Mouse (Mus musculus) CH12.LX (cell line): Measurements from ENCODE around the gene Parm1. TPM values are rescaled to one million over a fixed set of nuclear protein-coding genes. Genes with fewer than 3 reads are reported as not detected.

Experiments used
- DNase-seq: peaks from one replicate; pipeline ENCODE4 v3.0.0-alpha.2; 2013; ENCODE audit errors: extremely low read depth
- H3K27ac ChIP-seq: 2 replicates; pipeline ENCODE4 v1.5.1; 2012; ENCODE audit warnings: low read depth, mild to moderate bottlenecking, control low read depth, moderate library complexity; ENCODE audit not compliant: insufficient read depth
- H3K27me3 ChIP-seq: replicated peaks from 2 replicates; pipeline ENCODE3; 2012; ENCODE audit warnings: inconsistent platforms
- H3K36me3 ChIP-seq, 2 experiments: replicated peaks in 1 of 2; 2 replicates each; pipeline versions ENCODE3 to v1.6.1; 2012; ENCODE audit warnings: inconsistent platforms in 1 of 2, low read length in 1 of 2, mild to moderate bottlenecking in 1 of 2, mixed read lengths in 1 of 2, moderate library complexity in 1 of 2; ENCODE audit not compliant: control insufficient read depth in 1 of 2, insufficient read depth in 1 of 2
- H3K4me1 ChIP-seq, 2 experiments: 2 replicates each; pipeline ENCODE4 v1.6.1; 2012; ENCODE audit warnings: inconsistent platforms in 1 of 2, moderate library complexity in 1 of 2; ENCODE audit not compliant: insufficient read depth in 2 of 2, control insufficient read depth in 1 of 2
- H3K4me2 ChIP-seq: 2 replicates; pipeline ENCODE4 v1.6.1; 2012; ENCODE audit warnings: low read depth, mild to moderate bottlenecking, control low read depth; ENCODE audit not compliant: poor library complexity, insufficient read depth, severe bottlenecking
- H3K4me3 ChIP-seq, 3 experiments: fragments of 150-350 bp in 1 of 3; sonication (generic) in 1 of 3; replicated peaks in 1 of 3; 2 replicates each; pipeline versions ENCODE3 to v1.5.1; 2011 to 2012; ENCODE audit warnings: low read depth in 2 of 3, low read length in 2 of 3, mild to moderate bottlenecking in 2 of 3, moderate library complexity in 2 of 3, control low read depth in 1 of 3, improper control_type of control experiment in 1 of 3, inconsistent platforms in 1 of 3, mixed read lengths in 1 of 3; ENCODE audit not compliant: poor library complexity in 1 of 3
- H3K79me2 ChIP-seq: replicated peaks from 2 replicates; pipeline ENCODE4 v1.6.1; 2012; ENCODE audit warnings: mild to moderate bottlenecking, moderate library complexity; ENCODE audit not compliant: control insufficient read depth, poor library complexity, insufficient read depth, severe bottlenecking; ENCODE audit errors: extremely low read depth
- H3K9ac ChIP-seq: 2 replicates; pipeline ENCODE4 v1.6.1; 2012; ENCODE audit warnings: low read depth, mild to moderate bottlenecking, control low read depth, moderate library complexity; ENCODE audit not compliant: insufficient read depth
- H3K9me3 ChIP-seq: replicated peaks from 2 replicates; pipeline ENCODE3; 2012; ENCODE audit warnings: low read length, inconsistent platforms, mixed read lengths
- BHLHE40 ChIP-seq: IDR thresholded peaks from 2 replicates; pipeline ENCODE4 v1.6.1; 2011; ENCODE audit warnings: mild to moderate bottlenecking, low read depth, low read length, improper control_type of control experiment
- CTCF ChIP-seq, 2 experiments: IDR thresholded peaks in 1 of 2; conservative IDR thresholded peaks in 1 of 2; 2 replicates each; pipeline ENCODE4 v1.5.1; 2011 to 2012; ENCODE audit warnings: low read depth in 2 of 2, low read length in 2 of 2, improper control_type of control experiment in 1 of 2, inconsistent platforms in 1 of 2, mild to moderate bottlenecking in 1 of 2, moderate library complexity in 1 of 2
- ETS1 ChIP-seq: conservative IDR thresholded peaks from 2 replicates; pipeline ENCODE4 v1.6.1; 2012; ENCODE audit warnings: low read depth, mild to moderate bottlenecking, inconsistent platforms, low read length, improper control_type of control experiment, moderate library complexity
- IRF4 ChIP-seq: IDR thresholded peaks from 2 replicates; pipeline ENCODE4 v1.6.1; 2014; ENCODE audit warnings: low read depth, mild to moderate bottlenecking, inconsistent platforms, low read length, improper control_type of control experiment
- JUN ChIP-seq: IDR thresholded peaks from 2 replicates; pipeline ENCODE4 v1.6.1; 2011; ENCODE audit warnings: low read depth, mild to moderate bottlenecking, low read length, improper control_type of control experiment, moderate library complexity; ENCODE audit not compliant: insufficient read depth
- JUND ChIP-seq: conservative IDR thresholded peaks from 2 replicates; pipeline ENCODE4 v1.6.1; 2011; ENCODE audit warnings: low read depth, low read length, improper control_type of control experiment
- MAFK ChIP-seq: IDR thresholded peaks from 2 replicates; pipeline ENCODE4 v1.6.1; 2011; ENCODE audit warnings: low read length, improper control_type of control experiment; ENCODE audit not compliant: insufficient replicate concordance
- MAX ChIP-seq: IDR thresholded peaks from 2 replicates; pipeline ENCODE4 v1.6.1; 2011; ENCODE audit warnings: low read length, improper control_type of control experiment
- MEF2A ChIP-seq: IDR thresholded peaks from 2 replicates; pipeline ENCODE4 v1.6.1; 2014; ENCODE audit warnings: low read depth, mild to moderate bottlenecking, inconsistent platforms, low read length, improper control_type of control experiment, borderline replicate concordance
- MXI1 ChIP-seq: IDR thresholded peaks from 2 replicates; pipeline ENCODE4 v1.6.1; 2011; ENCODE audit warnings: mild to moderate bottlenecking, low read depth, low read length, improper control_type of control experiment
- MYC ChIP-seq: IDR thresholded peaks from 2 replicates; pipeline ENCODE4 v1.6.1; 2011; ENCODE audit warnings: low read depth, mild to moderate bottlenecking, improper control_type of control experiment, low read length
- NELFE ChIP-seq: IDR thresholded peaks from 2 replicates; pipeline ENCODE4 v1.6.1; 2011; ENCODE audit warnings: low read depth, low read length, improper control_type of control experiment
- PAX5 ChIP-seq: IDR thresholded peaks from 2 replicates; pipeline ENCODE4 v1.6.1; 2012; ENCODE audit warnings: low read length, inconsistent platforms, mixed read lengths
- POLR2A ChIP-seq: IDR thresholded peaks from 2 replicates; pipeline ENCODE4 v1.6.1; 2011; ENCODE audit warnings: low read depth, mild to moderate bottlenecking, improper control_type of control experiment, low read length
- RAD21 ChIP-seq: IDR thresholded peaks from 2 replicates; pipeline ENCODE4 v1.6.1; 2011; ENCODE audit warnings: low read depth, mild to moderate bottlenecking, low read length, improper control_type of control experiment, moderate library complexity
- RCOR1 ChIP-seq: conservative IDR thresholded peaks from 2 replicates; pipeline ENCODE4 v1.6.1; 2012; ENCODE audit warnings: low read depth, mild to moderate bottlenecking, inconsistent platforms, low read length, improper control_type of control experiment
- TBP ChIP-seq: conservative IDR thresholded peaks from 2 replicates; pipeline ENCODE4 v1.6.1; 2011; ENCODE audit warnings: low read depth, low read length, improper control_type of control experiment
- TCF12 ChIP-seq: IDR thresholded peaks from 2 replicates; pipeline ENCODE4 v1.6.1; 2014; ENCODE audit warnings: low read depth, mild to moderate bottlenecking, inconsistent platforms, low read length, improper control_type of control experiment
- UBTF ChIP-seq: IDR thresholded peaks from 2 replicates; pipeline ENCODE4 v1.6.1; 2012; ENCODE audit warnings: low read depth, mild to moderate bottlenecking, inconsistent platforms, low read length, improper control_type of control experiment, moderate library complexity
- USF1 ChIP-seq: IDR thresholded peaks from 2 replicates; pipeline ENCODE4 v1.6.1; 2014; ENCODE audit warnings: low read depth, mild to moderate bottlenecking, inconsistent platforms, low read length, improper control_type of control experiment
- ZKSCAN1 ChIP-seq: IDR thresholded peaks from 2 replicates; pipeline ENCODE4 v1.6.1; 2012; ENCODE audit warnings: low read depth, inconsistent platforms, low read length, improper control_type of control experiment, borderline replicate concordance
- ZMIZ1 ChIP-seq: IDR thresholded peaks from 2 replicates; pipeline ENCODE4 v1.6.1; 2012; ENCODE audit warnings: low read depth, mild to moderate bottlenecking, inconsistent platforms, low read length, improper control_type of control experiment
- ZNF384 ChIP-seq: IDR thresholded peaks from 2 replicates; pipeline ENCODE4 v1.6.1; 2012; ENCODE audit warnings: low read depth, low read length, improper control_type of control experiment, inconsistent platforms
- dilution Hi-C: fragments of 300-500 bp; cut with MboI; formaldehyde crosslinking; loops from 2 replicates; pipeline ENCODE4 v1.14.3; 2020; ENCODE audit warnings: low sequenced_read_pairs; ENCODE audit not compliant: extremely low pct_unique_long_range_greater_than_20kb, extremely low pct_ligation_motif_present
- in situ Hi-C: fragments of 300-500 bp; cut with MboI; formaldehyde crosslinking; loops from 3 replicates; pipeline ENCODE4 v1.14.3; 2019; ENCODE audit warnings: low sequenced_read_pairs, low pct_ligation_motif_present, low pct_unique_long_range_greater_than_20kb, mixed read lengths
- polyA plus RNA-seq: library from polyadenylated mRNA; unstranded; fragments of >175 nt; gene quantifications from 2 replicates; pipeline ENCODE4 v1.2.1, GENCODE M21; 2012; ENCODE audit warnings: low read depth; ENCODE audit not compliant: insufficient read length
- total RNA-seq, 2 experiments: library from RNA; depleted of rRNA; stranded (reverse); fragments of 300-350 nt in 1 of 2; fragments of >200 nt in 1 of 2; gene quantifications; 2 replicates each; pipeline ENCODE4 v1.2.3; 2012 to 2014

Gene Parm1
- total and polyA plus RNA-seq, 3 experiments, result 0.85 to 2.6 (median 0.90) TPM

- dilution Hi-C loops, result no loop called here
- H3K36me3 ChIP-seq, result peaks cover 0 to under 1% of the 10 kb centered on the region in 2 experiments
- TF ChIP-seq ZNF384 (no peak), IRF4 (no peak), TBP (no peak), MAFK (no peak)
- TF ChIP-seq, all 38 proteins: peak for 0
- Histone ChIP-seq H3K27me3 (no peaks in the 10 kb centered on the region), H3K79me2 (no peaks in the 10 kb centered on the region; the same call in 1 of the 2 replicates), H3K4me2 (no peak overlapping the region), H3K9me3 (no peaks in the 10 kb centered on the region), H3K4me1 (peaks cover 14 to 24% of the 10 kb centered on the region in 2 experiments; a peak in 3 of 4 replicates), H3K27ac (no peak overlapping the region), H3K9ac (no peak overlapping the region), H3K4me3 (no peak overlapping the region)
- in situ Hi-C loops, result no loop called here
- no peak for DNase-seq
These were observed 90.4 kb downstream of the Parm1 start for GRCm38 (mm10) chr5:91607841-91608240.

GRCm38 (mm10) chr5:91609041-91609440 lies 91.6 kb downstream of the Parm1 start:
- no peak overlapping the region for H3K9ac ChIP-seq
- no peaks in the 10 kb centered on the region for H3K9me3 ChIP-seq
- dilution Hi-C loops, result no loop called here
- no peaks in the 10 kb centered on the region for H3K27me3 ChIP-seq
- TF ChIP-seq MEF2A (no peak), JUN (no peak), ZNF384 (0 out of 2 replicates have a peak, but pooled peaks have one; percentile 26)
- TF ChIP-seq, all 38 proteins: peak for 1
- Histone ChIP-seq H3K79me2 (no peaks in the 10 kb centered on the region; the same call in 1 of the 2 replicates), H3K36me3 (peaks cover 0 to 7% of the 10 kb centered on the region in 2 experiments), H3K4me1 (peaks cover 14 to 24% of the 10 kb centered on the region in 2 experiments; a peak in 3 of 4 replicates), H3K4me2 (no peak overlapping the region), H3K27ac (no peak overlapping the region), H3K4me3 (no peak overlapping the region)
- DNase-seq, result no peak
- in situ Hi-C loops, result no loop called here

- Histone ChIP-seq H3K27me3 (no peaks in the 10 kb centered on the region), H3K4me3 (no peak overlapping the region), H3K79me2 (no peaks in the 10 kb centered on the region; the same call in 1 of the 2 replicates), H3K9ac (peak overlapping the region; percentile 39; the same call in 1 of the 2 replicates), H3K36me3 (peaks cover 0 to 10% of the 10 kb centered on the region in 2 experiments), H3K9me3 (no peaks in the 10 kb centered on the region), H3K27ac (no peak overlapping the region), H3K4me2 (peak overlapping the region; percentile 8; the same call in 1 of the 2 replicates), H3K4me1 (peaks cover 14 to 24% of the 10 kb centered on the region in 2 experiments; a peak in 3 of 4 replicates)
- dilution Hi-C loops (no loop called here), in situ Hi-C loops (no loop called here)
- no peak for DNase-seq
- no peak for TF ChIP-seq MXI1
- TF ChIP-seq POLR2A, result no peak
- no peak for TF ChIP-seq UBTF
- no peak for TF ChIP-seq JUN
- TF ChIP-seq NELFE, result no peak
- no peak for TF ChIP-seq USF1
- TF ChIP-seq JUND, result no peak
- no peak for TF ChIP-seq RCOR1
- TF ChIP-seq RAD21, result peak; percentile 30
- peak; percentile 80 for TF ChIP-seq ZNF384
- no peak for TF ChIP-seq MYC
- TF ChIP-seq PAX5, result no peak
- TF ChIP-seq ZKSCAN1, result no peak
- TF ChIP-seq CTCF (conservative IDR thresholded peaks at IDR 0.05 in 1 of 2, IDR thresholded peaks at IDR 0.05 in 1 of 2; ENCODE audit: low read depth in 2 of 2, low read length in 2 of 2), result peak in 1 of 2 experiments; percentile 29; a peak in 2 of 4 replicates
- 0 out of 2 replicates have a peak, but pooled peaks have one; percentile 30 for TF ChIP-seq BHLHE40
- TF ChIP-seq TCF12, result no peak
- no peak for TF ChIP-seq MAX
- 0 out of 2 replicates have a peak, but pooled peaks have one; percentile 22 for TF ChIP-seq MEF2A
- no peak for TF ChIP-seq ZMIZ1
- TF ChIP-seq ETS1, result no peak; the same call in 1 of the 2 replicates
These were observed 92.3 kb downstream of the Parm1 start for GRCm38 (mm10) chr5:91609511-91610300.
